Mouse (Mus musculus) embryonic fibroblast, embryonic 13.5 days (primary cell): ENCODE results near the gene Synrg. TPM values are rescaled to one million over a fixed set of nuclear protein-coding genes. Genes with fewer than 3 reads are reported as not detected.

Experiments
- H3K27ac ChIP-seq: 2 replicates; pipeline ENCODE4 v1.5.1; 2012; ENCODE audit warnings: low read length, control low read depth, inconsistent platforms; ENCODE audit not compliant: insufficient read depth
- H3K4me1 ChIP-seq: 2 replicates; pipeline ENCODE4 v1.6.1; 2011; ENCODE audit warnings: low read length; ENCODE audit not compliant: control insufficient read depth, insufficient read depth
- H3K4me3 ChIP-seq: 2 replicates; pipeline ENCODE4 v1.5.1; 2011; ENCODE audit warnings: mild to moderate bottlenecking, control low read depth, low read length; ENCODE audit not compliant: insufficient read depth
- CTCF ChIP-seq: IDR thresholded peaks from 2 replicates; pipeline ENCODE4 v1.5.1; 2011; ENCODE audit warnings: mild to moderate bottlenecking, control low read depth, low read length, moderate library complexity, borderline replicate concordance; ENCODE audit not compliant: insufficient read depth
- POLR2A ChIP-seq: IDR thresholded peaks from 2 replicates; pipeline ENCODE4 v1.6.1; 2011; ENCODE audit warnings: low read depth, mild to moderate bottlenecking, control low read depth, low read length, moderate library complexity
- polyA plus RNA-seq: library from polyadenylated mRNA; stranded (reverse); fragments of >200 nt; gene quantifications from 2 replicates; pipeline ENCODE4 v1.2.4, GENCODE M21; 2011; ENCODE audit warnings: low read depth; ENCODE audit not compliant: missing spikeins, insufficient read length

The Synrg gene
- polyA plus RNA-seq, 1 experiment = 23.8 TPM

DNA sequence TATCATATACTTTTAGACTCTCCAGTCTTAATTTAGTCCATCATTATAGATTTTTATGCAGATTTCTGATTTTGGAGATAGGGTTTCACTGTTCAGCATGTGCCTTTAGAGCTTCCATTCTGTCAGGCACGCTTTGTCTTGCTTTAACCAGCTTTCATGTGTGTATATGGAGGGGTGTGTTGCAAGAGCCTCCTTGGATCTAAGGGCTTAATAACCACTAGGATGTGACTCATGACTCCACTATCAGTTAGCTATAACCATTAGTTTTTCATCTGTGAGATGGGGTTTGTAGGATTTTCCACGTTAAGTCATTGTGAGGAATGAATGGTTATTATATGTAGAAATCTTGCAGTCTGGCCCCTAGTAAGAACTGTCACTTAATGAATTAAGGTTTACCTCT lies 7.4 kb upstream of the Synrg start:
- TF ChIP-seq CTCF = no peak
- TF ChIP-seq POLR2A = no peak
- Histone ChIP-seq H3K4me1 (no peaks in the 10 kb centered on the region), H3K27ac (no peak overlapping the region), H3K4me3 (no peak overlapping the region)

DNA sequence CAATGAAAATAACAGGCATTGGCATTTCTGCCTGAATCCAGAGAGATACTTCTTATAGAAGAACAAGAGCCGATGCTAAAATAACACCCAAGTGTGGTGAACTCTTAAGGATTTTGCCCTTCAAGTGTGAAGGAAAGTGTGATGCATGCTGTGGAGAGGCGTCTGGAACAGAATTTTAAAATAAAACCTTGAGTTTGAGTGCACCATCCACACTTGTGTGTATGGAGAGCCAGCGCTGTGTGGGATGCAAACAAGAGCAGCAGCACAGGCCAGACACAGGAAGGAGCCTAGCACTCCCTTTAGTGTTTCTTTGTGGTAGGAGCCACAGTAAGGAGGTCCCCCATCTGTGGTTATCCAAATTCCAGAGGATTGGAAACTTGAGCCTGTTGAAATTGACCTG lies 2.2 kb upstream of the Synrg start:
- Histone ChIP-seq H3K4me1 (peaks cover 2% of the 10 kb centered on the region; the same call in 1 of the 2 replicates), H3K4me3 (no peak overlapping the region), H3K27ac (no peak overlapping the region)
- TF ChIP-seq CTCF = no peak
- no peak for TF ChIP-seq POLR2A

DNA sequence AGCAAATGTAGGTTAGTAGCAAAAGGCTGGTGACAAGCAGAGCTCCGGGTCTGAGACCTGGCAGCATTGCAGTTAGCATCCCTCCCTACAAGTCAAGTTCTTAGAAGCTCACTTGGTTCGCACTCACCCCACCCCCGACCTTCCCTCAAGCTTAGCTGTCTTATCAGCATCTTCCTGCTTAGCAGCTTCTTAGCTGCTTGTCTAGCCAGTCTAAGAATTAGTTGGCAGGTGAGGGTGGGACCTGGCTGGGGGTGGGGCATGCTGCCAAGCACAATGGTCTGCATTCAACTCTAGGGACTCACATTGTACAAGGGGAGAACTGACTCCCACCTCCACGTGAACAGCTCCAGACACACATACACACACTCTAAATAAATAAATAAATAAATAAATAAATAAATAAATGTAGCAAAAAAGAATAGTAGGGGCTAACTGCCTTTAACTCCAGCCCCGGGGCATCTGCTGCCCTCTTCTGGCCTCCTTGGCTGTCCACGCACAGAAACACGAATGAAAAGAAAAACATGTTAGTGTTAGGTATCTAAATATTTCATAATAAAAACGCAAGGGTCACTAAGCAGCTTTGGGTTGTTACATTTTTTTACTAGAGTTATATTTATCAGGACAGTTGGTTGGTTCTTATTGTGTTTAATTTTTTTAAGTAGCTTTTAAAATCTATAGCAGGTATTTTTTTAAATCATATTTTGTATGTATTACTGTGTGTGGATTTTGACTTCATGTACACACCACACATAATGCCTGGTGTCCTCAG lies 3.4 kb downstream of the Synrg start:
- TF ChIP-seq POLR2A (no peak), CTCF (no peak)
- H3K4me3 ChIP-seq = no peak overlapping the region
- H3K27ac ChIP-seq = no peak overlapping the region
- peaks cover 2% of the 10 kb centered on the region; the same call in 1 of the 2 replicates for H3K4me1 ChIP-seq

DNA sequence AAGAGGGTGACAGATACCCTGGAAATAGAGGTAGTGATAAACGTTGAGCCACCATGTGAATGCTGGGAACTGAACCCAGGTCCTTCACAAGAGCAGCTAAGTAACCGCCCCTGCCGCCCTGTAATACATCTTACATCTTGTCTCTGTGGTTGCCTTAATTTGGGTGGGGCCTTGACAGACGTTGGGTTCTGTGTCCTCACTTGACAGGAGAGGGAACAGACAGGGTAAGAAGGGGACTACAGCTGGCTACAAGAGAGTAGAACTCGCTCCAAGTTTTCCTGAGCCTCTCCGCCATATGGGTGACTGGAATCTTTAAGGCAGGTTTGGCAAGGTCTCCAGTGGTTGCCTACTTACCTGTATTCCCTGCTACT lies 4.0 kb downstream of the Synrg start:
- no peak for TF ChIP-seq CTCF
- Histone ChIP-seq H3K4me1 (peaks cover 2% of the 10 kb centered on the region; the same call in 1 of the 2 replicates), H3K4me3 (no peak overlapping the region), H3K27ac (no peak overlapping the region)

DNA sequence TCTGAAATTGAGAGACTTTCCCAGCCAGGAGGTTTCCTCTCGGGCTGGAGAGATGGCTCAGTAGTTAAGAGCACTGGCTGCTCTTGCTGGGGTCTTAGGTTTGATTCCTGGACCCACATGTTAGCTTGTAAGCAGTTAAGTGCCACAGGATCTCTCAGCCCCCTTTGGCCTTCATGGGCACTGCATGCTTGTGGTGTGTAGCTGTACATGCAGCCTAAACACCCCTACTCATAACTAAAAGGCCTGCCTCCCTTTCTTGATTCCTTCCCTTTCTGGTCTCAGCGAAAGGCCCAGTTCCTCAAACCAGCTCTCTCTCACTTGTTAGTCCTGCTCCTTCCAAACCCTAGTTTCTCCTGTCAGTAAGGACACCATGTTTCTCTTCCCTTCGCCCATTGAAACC lies 4.8 kb downstream of the Synrg start:
- H3K27ac ChIP-seq = no peak overlapping the region
- TF ChIP-seq CTCF = no peak
- no peak for TF ChIP-seq POLR2A
- peaks cover 2% of the 10 kb centered on the region; the same call in 1 of the 2 replicates for H3K4me1 ChIP-seq
- no peak overlapping the region for H3K4me3 ChIP-seq

DNA sequence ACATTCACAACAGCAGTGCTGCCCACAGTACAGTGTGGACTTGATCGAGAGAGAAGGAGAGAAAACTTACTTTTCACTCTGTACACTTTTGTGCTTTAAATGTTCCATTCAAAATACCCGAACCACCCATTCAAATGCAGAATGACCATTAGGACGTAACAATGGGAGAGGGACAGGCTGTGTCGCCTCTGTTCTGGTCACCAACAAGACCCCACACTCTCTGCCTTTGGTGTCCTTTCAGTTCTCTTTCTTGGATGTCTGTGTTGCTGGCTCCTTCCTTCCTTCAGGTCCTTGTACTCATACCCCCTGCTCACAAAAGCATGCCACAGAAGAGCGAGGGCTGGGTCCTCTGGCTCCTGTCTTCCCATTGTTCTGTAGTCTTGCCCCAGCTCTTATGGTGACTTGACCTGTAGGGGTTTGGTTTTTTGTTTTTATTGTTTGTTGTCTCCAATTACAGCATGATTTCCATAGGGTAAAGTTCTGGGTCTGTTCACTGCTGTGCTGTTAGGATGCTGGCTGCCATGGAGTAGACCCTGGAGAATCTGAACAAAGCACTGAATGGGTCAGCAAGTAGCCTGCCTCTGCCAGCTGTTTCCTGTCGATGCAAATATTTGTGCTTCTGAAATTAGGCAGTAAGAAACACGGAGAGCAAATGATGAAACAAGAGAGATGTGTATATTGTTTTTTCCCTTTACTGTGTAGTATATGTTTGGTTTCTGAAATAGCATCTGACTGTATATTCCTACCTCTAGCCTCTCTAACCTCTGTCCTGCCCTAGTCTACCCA lies 10.5 kb downstream of the Synrg start:
- Histone ChIP-seq H3K27ac (no peak overlapping the region), H3K4me3 (no peak overlapping the region), H3K4me1 (no peaks in the 10 kb centered on the region)
- no peak for TF ChIP-seq CTCF
- TF ChIP-seq POLR2A = no peak

DNA sequence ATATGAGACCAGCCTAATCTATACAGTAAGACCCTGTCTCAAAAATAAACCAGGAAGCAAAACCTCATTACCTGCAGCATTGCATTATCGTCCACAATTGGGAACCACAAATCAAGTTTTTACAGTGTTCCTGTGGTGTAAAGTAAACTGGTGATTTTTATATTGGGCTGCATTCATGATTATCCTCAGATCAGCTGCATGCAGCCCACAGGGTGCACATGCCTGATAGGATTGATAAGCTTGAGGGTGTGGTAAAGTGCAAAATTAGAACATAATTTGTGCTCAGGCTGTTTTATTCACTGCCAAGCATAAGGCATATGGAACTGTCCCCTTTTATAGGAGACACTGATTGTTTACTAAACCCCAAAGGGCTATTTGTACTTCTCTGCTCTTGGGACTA lies 11.3 kb downstream of the Synrg start:
- H3K27ac ChIP-seq = no peak overlapping the region
- no peak overlapping the region for H3K4me3 ChIP-seq
- TF ChIP-seq CTCF (no peak), POLR2A (no peak)
- H3K4me1 ChIP-seq = no peaks in the 10 kb centered on the region

DNA sequence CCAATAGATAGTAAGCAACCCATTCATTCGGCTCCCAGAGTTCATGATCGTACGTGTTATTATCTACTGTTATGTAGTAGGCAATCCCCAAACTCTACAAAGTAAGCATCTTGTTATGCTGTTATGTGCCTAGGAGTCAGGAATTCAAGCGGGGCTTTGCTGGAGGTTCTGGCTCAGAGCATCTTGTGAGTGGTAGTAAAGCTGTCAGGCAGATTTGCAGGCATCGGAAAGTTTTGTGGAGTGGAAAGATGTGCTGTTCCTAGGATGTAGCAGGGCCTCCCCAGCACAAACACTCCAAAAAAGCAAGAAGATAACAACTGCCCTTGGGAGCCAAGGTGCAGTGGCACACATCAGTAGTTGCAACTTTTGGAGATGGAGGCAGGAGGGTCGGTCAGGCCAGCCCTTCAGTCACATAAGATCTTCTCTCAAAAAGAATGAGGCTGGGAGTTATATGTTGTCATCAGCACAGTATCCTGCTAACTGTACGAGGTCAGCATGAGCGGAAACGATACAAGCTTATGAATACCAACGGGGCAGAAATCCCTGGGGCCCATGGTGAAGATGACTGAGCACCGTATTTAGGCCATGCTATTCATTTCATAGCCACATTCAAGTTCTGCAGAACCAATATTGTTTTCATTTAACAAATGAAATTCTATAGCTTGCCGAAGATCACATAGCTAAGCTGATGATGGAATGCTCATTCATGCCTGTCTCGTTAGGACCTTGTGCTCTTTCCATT lies 12.2 kb downstream of the Synrg start:
- Histone ChIP-seq H3K27ac (no peak overlapping the region), H3K4me1 (no peaks in the 10 kb centered on the region), H3K4me3 (no peak overlapping the region)
- TF ChIP-seq CTCF (no peak), POLR2A (no peak)

DNA sequence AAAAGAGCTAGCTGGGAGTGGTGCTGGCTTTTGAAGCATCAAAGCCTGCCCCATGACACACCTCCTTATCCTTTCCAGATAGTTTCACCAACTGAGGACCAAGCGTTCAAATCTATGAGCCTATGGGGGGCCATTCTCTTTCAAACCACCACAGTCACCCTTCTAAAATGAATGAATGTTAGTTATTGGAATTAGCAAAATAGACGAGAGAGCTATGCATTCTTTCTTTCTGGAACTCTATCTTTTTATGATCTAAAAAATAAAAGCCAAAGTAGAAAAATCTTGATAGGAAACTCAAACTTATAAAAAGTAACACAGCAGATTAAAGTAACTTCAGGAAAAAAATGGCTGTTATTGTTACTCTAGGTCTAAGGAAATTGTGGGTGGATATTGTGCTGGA lies 13.6 kb downstream of the Synrg start:
- Histone ChIP-seq H3K4me1 (no peaks in the 10 kb centered on the region), H3K27ac (no peak overlapping the region), H3K4me3 (no peak overlapping the region)
- TF ChIP-seq CTCF = no peak
- TF ChIP-seq POLR2A = no peak

DNA sequence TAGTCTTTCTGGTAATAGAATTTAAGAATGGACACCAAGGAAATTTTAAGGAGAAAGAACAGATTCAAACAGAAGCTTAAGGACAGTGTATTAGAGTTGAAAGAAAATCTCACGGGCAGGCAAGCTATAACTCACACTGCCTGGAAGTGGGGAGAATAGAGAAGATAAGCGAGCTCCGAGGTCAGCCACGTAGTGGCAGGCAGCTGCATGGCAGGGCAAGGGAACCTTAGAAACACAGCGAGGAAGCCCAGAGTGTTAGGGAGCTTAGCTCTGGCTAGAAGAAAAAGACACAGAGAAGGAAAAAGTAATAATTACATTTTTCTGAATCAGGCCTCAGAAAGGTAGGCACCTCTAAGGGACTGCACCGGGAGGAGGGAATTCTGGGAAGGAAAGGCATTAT lies 15.8 kb downstream of the Synrg start:
- no peak overlapping the region for H3K27ac ChIP-seq
- TF ChIP-seq POLR2A (no peak), CTCF (no peak)
- H3K4me3 ChIP-seq = no peak overlapping the region
- H3K4me1 ChIP-seq = no peaks in the 10 kb centered on the region

DNA sequence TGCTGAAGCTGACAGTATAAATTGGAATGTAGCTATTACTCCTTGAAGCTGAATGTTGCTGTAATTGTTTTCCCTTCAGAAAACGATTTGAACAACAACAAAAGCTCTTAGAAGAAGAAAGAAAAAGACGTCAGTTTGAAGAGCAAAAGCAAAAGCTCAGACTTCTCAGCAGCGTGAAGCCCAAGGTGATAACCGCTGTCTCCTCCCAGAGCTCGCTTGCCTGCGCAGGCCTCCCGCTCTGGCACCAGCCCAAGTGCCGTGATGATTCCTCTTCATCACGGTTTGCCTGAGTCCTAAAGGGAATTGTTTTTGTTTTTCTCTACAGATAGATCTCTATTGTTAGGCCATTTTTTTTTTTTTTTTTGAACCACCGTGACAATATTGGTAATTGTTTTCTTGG lies 17.1 kb downstream of the Synrg start:
- no peak overlapping the region for H3K27ac ChIP-seq
- TF ChIP-seq CTCF = no peak
- no peak for TF ChIP-seq POLR2A
- no peaks in the 10 kb centered on the region for H3K4me1 ChIP-seq
- H3K4me3 ChIP-seq = no peak overlapping the region
